ENCODE assay signal across 1 mouse cellular context in genomic region chr10:127734434-127734833, GRCm38 (mm10).
A peak's percentile ranks its signal among the peaks of the same experiment; 100 is the strongest.
TF ChIP-seq lines count a peak whose summit lies in the region.

No protein-coding gene starts in this region.

TF ChIP-seq in ES-E14, 5 proteins besides CTCF, POLR2A, EP300 and RAD21:
- TF ChIP-seq ZC3H11A (IDR thresholded peaks at IDR 0.05; ENCODE audit: borderline replicate concordance, low read depth, low read length) (0 out of 2 replicates have a peak, but pooled peaks have one; percentile 11), MAFK (IDR thresholded peaks at IDR 0.05; ENCODE audit: insufficient read depth, low read depth, low read length) (no peak)
